Mouse (Mus musculus) retina, postnatal 7 days (tissue): ENCODE data around the gene Ache.

Experiments used
- DNase-seq: peaks from one replicate; pipeline ENCODE4 v3.0.0-alpha.2; 2012; ENCODE audit warnings: low read depth, low spot score

Gene Ache

DNA sequence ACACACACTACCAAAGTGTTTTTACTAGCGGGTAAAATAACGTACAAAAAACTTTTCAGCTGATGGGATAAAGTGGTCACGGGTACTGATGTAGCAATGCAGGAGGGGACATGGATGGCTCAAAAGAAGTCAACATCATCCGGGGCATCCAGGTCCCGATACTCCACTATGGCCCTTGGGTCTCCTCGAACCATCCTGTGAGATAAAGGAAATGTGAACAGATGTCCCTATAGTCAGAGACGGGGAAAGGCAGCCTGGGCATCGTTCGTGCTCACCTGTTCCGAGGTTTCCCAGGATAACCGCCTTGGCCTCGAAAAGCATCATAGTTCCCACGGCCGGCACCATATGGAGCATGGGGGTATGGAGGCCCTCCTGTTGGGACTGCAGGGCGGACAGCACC, 8.4 kb downstream of the Ache start:
- DNase-seq, result no peak

DNA sequence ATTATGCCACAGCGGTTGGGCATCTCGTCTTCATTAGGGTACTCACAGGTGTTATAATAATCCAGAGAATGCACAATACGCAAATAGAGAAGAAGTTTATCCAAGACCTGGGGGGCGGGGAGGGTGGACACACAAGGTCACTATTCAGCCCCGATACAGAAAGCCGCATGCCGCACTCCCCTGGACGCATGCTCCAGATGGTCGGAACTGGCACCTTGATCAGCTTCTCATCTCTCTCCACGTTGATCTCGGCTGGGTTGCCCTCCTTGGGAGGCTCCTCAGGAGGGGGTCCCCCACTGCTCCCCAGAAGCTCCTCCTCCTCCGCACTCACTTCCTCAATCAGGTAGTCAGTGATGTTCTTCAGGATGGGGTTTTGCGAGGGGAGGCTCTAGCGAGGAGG, 9.8 kb downstream of the Ache start:
- DNase-seq, result no peak

GRCm38 (mm10) chr5:137299240-137299639, 11.9 kb downstream of the Ache start:
- no peak for DNase-seq

DNA sequence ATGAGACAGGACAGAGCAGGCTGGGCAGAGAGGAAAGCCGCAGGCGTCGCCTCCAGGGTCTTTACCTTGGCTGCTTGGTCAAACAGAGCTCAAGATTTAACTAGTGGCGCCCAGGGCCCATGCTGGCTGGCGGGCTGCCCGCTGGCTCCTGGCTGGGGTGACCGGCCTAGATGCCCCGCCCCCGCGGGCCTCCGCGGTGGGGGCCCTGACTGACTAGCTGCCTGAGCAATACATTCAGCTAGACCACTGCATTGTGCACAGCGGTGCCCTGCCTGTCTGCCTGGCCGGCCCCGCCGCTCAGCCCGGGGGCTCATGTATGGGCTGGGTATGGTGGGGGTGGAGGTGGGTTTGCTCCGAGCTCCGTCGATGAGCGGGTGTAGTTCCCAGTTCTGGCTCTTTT, 13.9 kb downstream of the Ache start:
- no peak for DNase-seq

GRCm38 (mm10) chr5:137303609-137304008, 16.3 kb downstream of the Ache start:
- DNase-seq, result no peak

DNA sequence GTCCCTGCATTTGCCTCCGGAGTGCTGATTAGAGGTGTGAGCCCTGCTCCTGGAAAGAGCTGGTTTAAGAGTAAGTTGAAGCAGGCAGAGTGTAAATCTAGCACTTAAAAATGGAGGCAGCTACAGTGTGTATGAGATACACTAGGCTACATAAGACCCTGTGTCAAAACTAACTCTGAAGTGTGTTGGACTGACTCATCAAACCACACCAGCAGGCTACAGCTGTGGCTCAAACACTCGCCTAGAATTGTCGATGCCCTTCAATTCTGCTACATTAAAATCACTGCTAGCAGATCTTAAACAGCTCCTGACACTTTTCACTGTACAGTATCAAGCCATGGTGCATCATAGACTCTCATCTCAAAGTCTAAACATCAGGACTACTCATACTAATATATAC, 16.8 kb downstream of the Ache start:
- DNase-seq, result no peak

DNA sequence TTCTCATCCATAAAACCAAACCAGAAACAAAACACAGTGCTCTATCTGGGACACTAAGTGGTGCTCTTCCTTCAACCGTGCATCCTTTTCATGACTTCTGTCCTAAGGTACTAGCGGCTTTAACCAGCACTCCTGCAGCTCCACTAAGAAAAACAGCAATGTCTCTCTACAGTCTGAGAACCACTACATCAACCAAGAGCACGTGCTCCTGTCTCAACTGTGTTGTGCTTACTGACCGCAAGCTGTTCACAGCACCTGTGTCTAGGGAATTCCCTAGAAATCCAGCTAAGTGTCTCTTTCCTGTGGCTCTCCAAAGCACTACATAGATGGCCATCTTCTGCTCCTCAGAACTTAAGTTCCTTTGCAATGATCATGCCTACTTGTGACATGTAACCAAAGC, 17.5 kb downstream of the Ache start:
- DNase-seq, result no peak

GRCm38 (mm10) chr5:137305822-137306221, 18.5 kb downstream of the Ache start:
- DNase-seq, result no peak

DNA sequence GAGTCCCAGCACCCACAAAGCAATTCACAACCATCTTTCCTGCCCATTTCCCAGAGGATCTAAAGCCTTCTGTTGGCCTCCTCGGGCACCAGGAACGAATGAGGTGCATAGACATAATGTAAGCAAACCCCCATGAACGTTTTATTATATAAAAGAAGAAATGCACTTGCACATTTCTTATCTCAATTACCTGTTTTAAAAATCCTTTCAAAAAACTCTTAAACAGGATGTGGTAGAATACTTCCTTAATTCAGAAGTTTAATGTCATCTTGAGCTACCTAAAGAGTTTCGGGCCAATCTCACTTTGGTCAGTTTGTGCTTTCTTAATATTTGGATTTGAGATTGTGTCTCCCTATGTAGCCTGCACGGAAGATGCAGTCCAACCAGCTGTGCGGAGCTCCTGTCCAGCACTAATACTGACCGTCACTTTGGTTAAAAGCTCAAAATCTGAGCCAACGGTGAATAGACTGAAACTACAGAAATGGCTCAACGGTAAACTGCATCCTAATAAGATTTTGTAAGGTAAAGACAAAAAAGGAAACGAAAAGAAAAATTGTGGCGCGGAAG, 19.2 kb downstream of the Ache start:
- no peak for DNase-seq

GRCm38 (mm10) chr5:137307071-137307912, 20.0 kb downstream of the Ache start, which contains the start of gene Srrt:
Gene Srrt, minus strand, starts transcription at chr5:137307674.
- peak; percentile 92 for DNase-seq

GRCm38 (mm10) chr5:137308356-137308755, 21.0 kb downstream of the Ache start:
- no peak for DNase-seq

DNA sequence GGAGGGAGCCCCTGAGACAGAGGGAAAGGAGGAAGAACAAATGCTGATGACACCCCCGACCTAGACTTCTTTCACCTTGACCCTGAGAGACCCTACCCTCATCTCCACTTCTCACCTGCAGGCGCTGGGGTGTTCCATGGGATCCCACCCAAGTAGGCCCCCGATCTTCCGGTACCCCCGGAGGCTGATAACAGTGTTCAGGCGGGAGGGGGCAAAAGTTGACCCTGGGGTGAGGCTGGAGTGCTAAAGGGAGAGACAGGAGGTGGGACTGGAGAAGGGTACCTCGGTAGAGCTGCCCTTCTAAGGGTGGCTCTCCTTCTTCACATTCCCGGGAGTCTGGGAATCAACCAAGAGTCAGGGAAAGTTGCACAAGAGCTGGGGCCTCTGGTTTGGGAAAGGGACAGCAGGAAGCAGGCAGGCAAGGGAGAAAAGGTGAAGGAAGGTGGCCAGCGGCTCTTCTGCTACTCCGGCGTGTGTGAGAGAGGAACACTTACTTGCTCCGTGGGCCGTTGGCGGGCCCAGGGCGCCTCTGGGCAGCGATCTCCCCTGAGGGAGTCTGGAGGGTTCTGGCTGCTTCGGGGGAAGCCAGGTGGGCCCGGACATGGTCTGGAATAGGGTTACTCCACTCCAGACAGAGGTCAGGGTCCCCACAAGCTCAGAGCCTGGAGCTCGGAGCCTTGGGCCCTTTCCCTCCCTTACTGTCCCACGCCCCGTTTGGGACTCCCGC, 26.3 kb downstream of the Ache start:
- no peak for DNase-seq

DNA sequence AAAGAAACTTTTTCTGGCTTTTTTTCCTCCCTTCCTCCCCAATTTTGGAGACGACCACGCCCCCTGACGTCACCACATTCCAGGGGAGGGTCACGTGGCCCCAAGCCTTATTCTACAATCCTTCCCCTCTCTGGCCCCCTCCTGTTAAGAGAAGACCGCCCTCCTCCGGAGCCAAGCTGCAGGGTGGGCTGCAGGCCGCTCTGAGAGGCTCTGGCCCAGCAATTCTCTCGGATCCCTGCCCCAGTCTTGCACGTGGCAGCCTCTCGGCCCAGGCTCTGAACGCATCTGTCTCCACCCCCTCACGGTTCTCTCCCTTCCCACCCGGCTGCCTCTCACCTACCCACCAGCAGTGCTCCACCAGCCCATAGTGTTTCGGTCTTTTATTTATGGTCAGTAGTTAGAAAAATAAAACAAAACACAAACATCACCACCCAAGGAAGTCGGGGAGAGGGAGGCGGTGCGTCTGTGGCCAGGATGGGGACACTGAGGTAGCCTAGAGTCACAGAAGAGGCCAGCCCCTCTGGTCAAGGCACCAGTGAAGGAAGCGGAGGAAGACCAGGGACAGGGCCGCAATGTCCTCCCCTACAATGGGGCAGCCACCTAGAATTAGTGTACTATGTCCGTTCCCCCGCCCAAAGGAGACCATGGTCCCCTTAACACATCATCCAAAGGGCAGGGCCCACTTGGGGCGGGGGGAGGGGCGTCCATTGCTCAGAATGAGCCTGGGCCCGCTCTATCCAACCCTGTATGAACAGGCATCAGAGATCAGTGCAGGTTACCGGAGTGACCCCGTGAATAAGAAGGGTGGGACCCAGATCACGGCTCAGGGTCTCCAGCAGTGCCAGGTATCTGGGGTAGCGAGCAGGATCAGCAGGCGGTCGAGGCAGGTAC, 27.1 kb downstream of the Ache start, which contains the start of gene Trip6:
Gene Trip6 (minus strand): TSS at position 212 of the 891 bp plus-strand sequence.
- DNase-seq, result no peak

DNA sequence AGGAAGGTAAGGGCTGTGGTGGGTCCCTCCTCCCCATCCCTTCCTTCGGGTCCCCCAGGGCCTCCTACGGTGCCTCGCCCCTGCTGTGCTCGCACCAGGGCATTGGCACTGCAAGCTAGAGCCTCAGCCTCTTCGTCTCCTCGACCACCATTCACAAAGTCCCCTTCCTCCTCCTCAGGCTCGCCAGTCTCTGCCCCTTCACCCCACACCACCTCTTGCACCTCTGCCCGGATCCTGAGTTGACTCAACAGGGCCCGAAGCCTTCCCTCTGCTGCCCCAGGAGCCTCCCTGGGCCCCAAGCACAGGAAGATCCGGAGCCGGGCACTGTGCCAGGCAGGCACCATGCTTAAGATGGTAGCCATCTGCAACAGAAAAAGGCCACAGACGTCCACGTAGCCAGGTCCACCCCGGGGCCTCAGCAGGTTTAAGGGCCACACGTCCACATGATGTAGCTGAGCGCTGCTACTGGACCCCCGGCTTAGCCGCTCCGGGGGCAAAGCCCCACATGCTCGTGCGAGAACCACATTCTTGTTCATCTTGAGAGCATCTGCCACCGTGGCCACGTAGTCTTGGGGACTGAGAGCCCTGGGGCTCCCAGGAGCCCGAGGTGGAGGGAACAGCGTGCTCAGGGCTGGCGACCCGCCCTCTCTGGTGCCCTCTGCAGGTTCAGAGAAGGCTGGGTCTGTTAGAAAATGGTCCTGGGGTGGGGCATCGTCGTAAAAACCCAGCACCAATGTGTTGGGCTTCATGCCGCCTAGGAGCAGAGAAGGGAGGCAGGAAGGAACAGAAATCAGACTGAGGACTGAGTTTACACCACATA, 28.0 kb downstream of the Ache start:
- no peak for DNase-seq

DNA sequence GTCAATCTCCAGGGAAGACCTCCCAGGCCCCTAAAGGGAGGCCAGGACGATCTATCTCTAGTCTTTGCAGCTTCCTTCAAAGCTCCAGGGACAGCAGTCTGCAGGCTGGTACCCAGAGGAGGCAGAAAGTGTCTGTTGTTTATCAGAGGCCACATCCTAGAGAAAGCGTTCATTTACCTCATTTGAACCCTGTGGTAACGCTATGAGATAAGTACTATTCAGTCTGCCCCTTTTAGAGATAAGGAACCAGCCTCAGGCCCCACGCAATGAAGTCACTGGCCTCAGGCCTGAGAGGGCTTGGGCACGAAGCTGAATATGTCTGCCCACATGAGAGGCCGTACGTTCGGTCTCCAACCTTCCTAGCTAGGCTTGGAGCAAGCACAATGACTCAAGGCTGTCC, 30.0 kb downstream of the Ache start:
- no peak for DNase-seq

- DNase-seq, result no peak
These were observed 31.3 kb downstream of the Ache start for GRCm38 (mm10) chr5:137318570-137318969.

- no peak for DNase-seq
These were observed 33.7 kb downstream of the Ache start for GRCm38 (mm10) chr5:137320996-137321395.

GRCm38 (mm10) chr5:137330910-137331309, 43.6 kb downstream of the Ache start:
- no peak for DNase-seq

DNA sequence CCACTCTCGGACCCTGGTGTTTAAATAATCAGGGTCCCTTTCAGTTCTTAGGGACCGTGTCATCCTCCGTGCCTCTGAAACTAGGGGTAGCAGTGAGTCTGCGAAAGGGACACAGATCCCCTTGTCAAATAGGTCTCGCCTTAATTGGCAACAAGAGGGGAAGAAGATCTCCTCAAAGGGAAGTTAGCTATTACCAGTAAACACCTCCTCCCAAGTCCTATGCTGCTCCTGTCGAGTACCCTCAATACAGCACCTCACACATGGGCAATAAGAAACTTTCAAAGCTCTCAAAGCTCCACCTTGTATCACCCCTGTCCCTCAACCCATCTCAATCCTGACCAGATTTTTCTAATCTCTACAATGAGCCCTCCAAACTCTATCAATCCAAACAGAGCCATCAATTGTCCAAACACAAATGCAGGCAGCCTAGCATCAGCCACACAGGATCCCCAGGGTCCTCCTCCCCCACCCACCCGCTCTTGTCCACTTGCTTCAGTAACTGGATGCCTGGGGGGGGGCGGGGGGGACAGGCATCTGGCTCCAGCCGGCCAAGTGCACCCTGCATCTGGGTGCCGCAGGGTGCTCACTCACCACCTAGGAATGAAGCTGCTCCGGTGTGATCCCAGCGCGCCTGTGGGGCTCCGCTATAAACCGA, 45.7 kb downstream of the Ache start:
- DNase-seq, result no peak

GRCm38 (mm10) chr5:137333512-137334174, 46.3 kb downstream of the Ache start, which contains the start of gene Slc12a9:
Gene Slc12a9, minus strand, starts transcription at chr5:137333597.
- peak; percentile 88 for DNase-seq
